ENCODE assay signal across 9 mouse cellular contexts in the genomic region with DNA sequence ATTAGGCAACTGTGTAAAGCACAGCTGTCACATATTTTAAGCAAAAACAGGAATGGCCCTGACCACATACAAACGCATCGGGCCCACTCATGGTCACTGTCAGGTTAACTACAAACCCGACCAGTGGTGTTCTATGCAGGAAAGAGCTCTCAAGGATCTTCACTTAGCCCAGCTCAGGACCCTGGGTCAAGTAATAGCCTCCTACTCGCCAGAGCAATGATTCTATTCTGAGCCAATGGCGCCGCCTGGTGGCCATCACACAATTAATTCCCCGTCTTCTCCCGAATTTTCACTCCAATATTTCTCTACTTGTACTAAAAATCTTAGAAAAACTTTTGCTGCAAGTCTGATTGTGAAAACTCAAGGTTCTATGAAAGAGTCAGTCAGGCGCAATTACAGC. TPM values are rescaled to one million over a fixed set of nuclear protein-coding genes. Genes with fewer than 3 reads are reported as not detected.
DNase-seq lines count a peak whose midpoint lies in the region; ATAC-seq and TF ChIP-seq lines count a peak whose summit lies in the region.
"Had no signal": no experiment of that assay in that cellular context is flagged by ENCODE, and none has a peak within 500 bp of the region (broad histone marks: within the 10 kb centered on the region; RNA-seq: fewer than 3 reads in every experiment).

No protein-coding gene starts in this region.

- peak; percentile 71 for DNase-seq in hindbrain, embryonic 14.5 days (ENCODE audit: low spot score)
- peak; percentile 67 for DNase-seq in brain, adult 2 months (ENCODE audit: low read depth, low spot score)
- DNase-seq in embryonic facial prominence, embryonic 14.5 days (ENCODE audit: low spot score) = peak; percentile 53
- peak; percentile 68 to 80 for DNase-seq in kidney, postnatal 25 days
- peak; percentile 65 for DNase-seq in urinary bladder, postnatal 14 days (ENCODE audit: low spot score)

- H3K4me1 ChIP-seq in hindbrain, embryonic 14.5 days (replicated peaks; ENCODE audit: control insufficient read depth, insufficient read depth, low read length) = no peaks in the 10 kb centered on the region
- no peaks in the 10 kb centered on the region for H3K4me1 ChIP-seq in hindbrain, embryonic 12.5 days
- no peaks in the 10 kb centered on the region for H3K4me1 ChIP-seq in ES-Bruce4 (ENCODE audit: control insufficient read depth, insufficient read depth, low read length)
- H3K4me1 ChIP-seq in embryonic facial prominence, embryonic 14.5 days (ENCODE audit: control insufficient read depth, insufficient read depth, low read length) = no peaks in the 10 kb centered on the region
- H3K4me1 ChIP-seq in midbrain, embryonic 15.5 days = no peaks in the 10 kb centered on the region
- H3K4me1 ChIP-seq: limb, embryonic 12.5 days had no signal

- no peak for TF ChIP-seq POLR2A in ES-Bruce4 (IDR thresholded peaks at IDR 0.05; ENCODE audit: insufficient read depth, low read length)

- H3K36me3 ChIP-seq in hindbrain, embryonic 14.5 days (replicated peaks; ENCODE audit: control insufficient read depth, insufficient read depth) = no peaks in the 10 kb centered on the region
- H3K36me3 ChIP-seq in hindbrain, embryonic 12.5 days = no peaks in the 10 kb centered on the region
- no peaks in the 10 kb centered on the region for H3K36me3 ChIP-seq in ES-Bruce4 (ENCODE audit: control insufficient read depth, insufficient read depth, low read length, poor library complexity, severe bottlenecking)
- no peaks in the 10 kb centered on the region for H3K36me3 ChIP-seq in embryonic facial prominence, embryonic 14.5 days (ENCODE audit: control insufficient read depth, insufficient read depth, low read length)
- no peaks in the 10 kb centered on the region for H3K36me3 ChIP-seq in midbrain, embryonic 15.5 days (replicated peaks)
- H3K36me3 ChIP-seq: limb, embryonic 12.5 days had no signal

- H3K4me2 ChIP-seq in hindbrain, embryonic 14.5 days (replicated peaks) = no peak overlapping the region
- no peak overlapping the region for H3K4me2 ChIP-seq in hindbrain, embryonic 12.5 days (replicated peaks)
- H3K4me2 ChIP-seq in embryonic facial prominence, embryonic 14.5 days (ENCODE audit: low read depth, low read length) = no peak overlapping the region
- no peak overlapping the region for H3K4me2 ChIP-seq in midbrain, embryonic 15.5 days
- H3K4me2 ChIP-seq: limb, embryonic 12.5 days had no signal

- H3K4me3 ChIP-seq in hindbrain, embryonic 14.5 days (replicated peaks; ENCODE audit: low read length) = no peak overlapping the region
- no peak overlapping the region for H3K4me3 ChIP-seq in hindbrain, embryonic 12.5 days
- H3K4me3 ChIP-seq in ES-Bruce4 (ENCODE audit: low read depth, low read length) = no peak overlapping the region
- no peak overlapping the region for H3K4me3 ChIP-seq in embryonic facial prominence, embryonic 14.5 days (ENCODE audit: low read depth, low read length)
- no peak overlapping the region for H3K4me3 ChIP-seq in midbrain, embryonic 15.5 days
- H3K4me3 ChIP-seq: limb, embryonic 12.5 days had no signal

- H3K9ac ChIP-seq in hindbrain, embryonic 14.5 days = no peak overlapping the region
- no peak overlapping the region for H3K9ac ChIP-seq in hindbrain, embryonic 12.5 days
- H3K9ac ChIP-seq in ES-Bruce4 (ENCODE audit: low read depth, poor library complexity, severe bottlenecking) = no peak overlapping the region
- no peak overlapping the region for H3K9ac ChIP-seq in embryonic facial prominence, embryonic 14.5 days (ENCODE audit: low read depth, low read length)
- no peak overlapping the region for H3K9ac ChIP-seq in midbrain, embryonic 15.5 days
- H3K9ac ChIP-seq: limb, embryonic 12.5 days had no signal

- TF ChIP-seq CTCF in ES-Bruce4 (IDR thresholded peaks at IDR 0.05; ENCODE audit: low read depth, low read length) = peak; percentile 49

- H3K27me3 ChIP-seq in hindbrain, embryonic 14.5 days (ENCODE audit: control insufficient read depth, insufficient read depth, low read length) = no peaks in the 10 kb centered on the region
- no peaks in the 10 kb centered on the region for H3K27me3 ChIP-seq in hindbrain, embryonic 12.5 days
- 0 out of 2 replicates have a peak, but pooled peaks cover 1% of the 10 kb centered on the region for H3K27me3 ChIP-seq in ES-Bruce4 (ENCODE audit: control insufficient read depth, insufficient read depth, low read length, poor library complexity, severe bottlenecking)
- H3K27me3 ChIP-seq in embryonic facial prominence, embryonic 14.5 days (replicated peaks; ENCODE audit: control insufficient read depth, insufficient read depth, low read length) = no peaks in the 10 kb centered on the region
- H3K27me3 ChIP-seq in midbrain, embryonic 15.5 days (replicated peaks) = no peaks in the 10 kb centered on the region

- H3K27ac ChIP-seq in hindbrain, embryonic 14.5 days = no peak overlapping the region
- no peak overlapping the region for H3K27ac ChIP-seq in hindbrain, embryonic 12.5 days
- no peak overlapping the region for H3K27ac ChIP-seq in ES-Bruce4 (ENCODE audit: insufficient read depth, low read length)
- no peak overlapping the region for H3K27ac ChIP-seq in embryonic facial prominence, embryonic 14.5 days (replicated peaks; ENCODE audit: low read depth, low read length)
- H3K27ac ChIP-seq in midbrain, embryonic 15.5 days = no peak overlapping the region
- H3K27ac ChIP-seq: limb, embryonic 12.5 days had no signal

- H3K9me3 ChIP-seq in hindbrain, embryonic 14.5 days (ENCODE audit: control insufficient read depth, low read length) = no peaks in the 10 kb centered on the region
- H3K9me3 ChIP-seq in hindbrain, embryonic 12.5 days (replicated peaks) = no peaks in the 10 kb centered on the region
- peaks cover 4% of the 10 kb centered on the region for H3K9me3 ChIP-seq in ES-Bruce4 (replicated peaks; ENCODE audit: control insufficient read depth, insufficient read depth, low read length, poor library complexity, severe bottlenecking)
- H3K9me3 ChIP-seq in embryonic facial prominence, embryonic 14.5 days (ENCODE audit: control insufficient read depth, low read length) = no peaks in the 10 kb centered on the region
- H3K9me3 ChIP-seq in midbrain, embryonic 15.5 days = no peaks in the 10 kb centered on the region
- H3K9me3 ChIP-seq: limb, embryonic 12.5 days had no signal

- 29% methylated on average over 9 of the region's 9 CpGs for WGBS in hindbrain, embryonic 14.5 days
- 26% methylated on average over 9 of the region's 9 CpGs for WGBS in hindbrain, embryonic 12.5 days
- WGBS in embryonic facial prominence, embryonic 14.5 days = 19% methylated on average over 9 of the region's 9 CpGs
- 32% methylated on average over 9 of the region's 9 CpGs for WGBS in midbrain, embryonic 15.5 days

- TF ChIP-seq EP300 in ES-Bruce4 (IDR thresholded peaks at IDR 0.05; ENCODE audit: insufficient read depth, low read depth, low read length) = no peak

- no peak for ATAC-seq in hindbrain, embryonic 14.5 days (ENCODE audit: low FRiP score)
- no peak for ATAC-seq in hindbrain, embryonic 12.5 days (ENCODE audit: low FRiP score)
- ATAC-seq in embryonic facial prominence, embryonic 14.5 days (ENCODE audit: low read depth) = no peak
- peak; percentile 66; the same call in 1 of the 2 replicates for ATAC-seq in midbrain, embryonic 15.5 days (replicated peaks)

RNA-seq across cellular contexts. Expression of a gene that starts 21.3 kb away (rescaled TPM):
- 240 and 244 TPM in 2 replicates for polyA plus RNA-seq in hindbrain, embryonic 14.5 days (2014; fragmentation: Nextera tagmentation; extraction: Ambion mirVana)
- 74.5 and 80.9 TPM in 2 replicates for polyA plus RNA-seq in hindbrain, embryonic 12.5 days (2016; fragmentation: Nextera tagmentation; extraction: Ambion mirVana)
- polyA plus RNA-seq in ES-Bruce4 (2011; ENCODE audit: insufficient read depth, insufficient read length, low read depth, missing spikeins) = 2.7 TPM in 2 replicates
- 8.6 and 9.4 TPM in 2 replicates for polyA plus RNA-seq in embryonic facial prominence, embryonic 14.5 days (2014; fragmentation: Nextera tagmentation; extraction: Ambion mirVana)
- 236 and 249 TPM in 2 replicates for polyA plus RNA-seq in midbrain, embryonic 15.5 days (2015; fragmentation: Nextera tagmentation; extraction: Ambion mirVana)

RNA-seq across cellular contexts. Expression of a gene that starts 40.8 kb away (rescaled TPM):
- 1.1 TPM in 2 replicates for polyA plus RNA-seq in hindbrain, embryonic 14.5 days (2014; fragmentation: Nextera tagmentation; extraction: Ambion mirVana)
- 40.0 and 42.7 TPM in 2 replicates for polyA plus RNA-seq in hindbrain, embryonic 12.5 days (2016; fragmentation: Nextera tagmentation; extraction: Ambion mirVana)
- polyA plus RNA-seq in ES-Bruce4 (2011; ENCODE audit: insufficient read depth, insufficient read length, low read depth, missing spikeins) = 55.4 and 62.9 TPM in 2 replicates
- polyA plus RNA-seq in embryonic facial prominence, embryonic 14.5 days (2014; fragmentation: Nextera tagmentation; extraction: Ambion mirVana) = 4.1 and 4.2 TPM in 2 replicates
- 6.5 and 6.7 TPM in 2 replicates for polyA plus RNA-seq in midbrain, embryonic 15.5 days (2015; fragmentation: Nextera tagmentation; extraction: Ambion mirVana)

RNA-seq across cellular contexts. Expression of a gene that starts 49.2 kb away (rescaled TPM):
- polyA plus RNA-seq in hindbrain, embryonic 14.5 days (2014; fragmentation: Nextera tagmentation; extraction: Ambion mirVana) = 1.7 and 2.2 TPM in 2 replicates
- 1.4 and 1.5 TPM in 2 replicates for polyA plus RNA-seq in hindbrain, embryonic 12.5 days (2016; fragmentation: Nextera tagmentation; extraction: Ambion mirVana)
- polyA plus RNA-seq in ES-Bruce4 (2011; ENCODE audit: insufficient read depth, insufficient read length, low read depth, missing spikeins) = 5.5 and 6.4 TPM in 2 replicates
- 1.9 and 2.8 TPM in 2 replicates for polyA plus RNA-seq in embryonic facial prominence, embryonic 14.5 days (2014; fragmentation: Nextera tagmentation; extraction: Ambion mirVana)
- polyA plus RNA-seq in midbrain, embryonic 15.5 days (2015; fragmentation: Nextera tagmentation; extraction: Ambion mirVana) = 1.3 and 1.4 TPM in 2 replicates
